Mouse (Mus musculus) G1E (cell line): ENCODE results near the gene Actl11. TPM values are rescaled to one million over a fixed set of nuclear protein-coding genes. Genes with fewer than 3 reads are reported as not detected.

Experiments used
- ATAC-seq: 2 replicates; pipeline ENCODE4 v1.8.0; 2016; ENCODE audit warnings: mild to moderate bottlenecking; ENCODE audit not compliant: insufficient number of reproducible peaks, poor library complexity, low FRiP score, severe bottlenecking; ENCODE audit errors: extremely low read depth
- DNase-seq: peaks from one replicate; pipeline ENCODE4 v3.0.0; 2012; ENCODE audit warnings: low spot score
- H3K27me3 ChIP-seq: 2 replicates; pipeline ENCODE4 v1.6.1; 2012; ENCODE audit warnings: mild to moderate bottlenecking, low read length, inconsistent platforms; ENCODE audit not compliant: insufficient read depth
- H3K36me3 ChIP-seq: replicated peaks from 2 replicates; pipeline ENCODE3; 2012; ENCODE audit warnings: mild to moderate bottlenecking, inconsistent platforms
- H3K4me1 ChIP-seq: 2 replicates; pipeline ENCODE4 v1.6.1; 2012; ENCODE audit warnings: low read depth, low read length, inconsistent platforms, mixed read lengths; ENCODE audit not compliant: insufficient read depth
- H3K4me3 ChIP-seq: 2 replicates; pipeline ENCODE4 v1.5.1; 2012; ENCODE audit warnings: low read depth, mild to moderate bottlenecking, inconsistent platforms, low read length, moderate library complexity, mixed read lengths
- H3K9me3 ChIP-seq: replicated peaks from 2 replicates; pipeline ENCODE4 v1.6.1; 2012; ENCODE audit warnings: inconsistent platforms
- CTCF ChIP-seq: IDR thresholded peaks from 2 replicates; pipeline ENCODE4 v1.5.1; 2012; ENCODE audit warnings: low read depth, low read length, inconsistent platforms, mixed read lengths
- GATA1 ChIP-seq: IDR thresholded peaks from 2 replicates; pipeline ENCODE4 v1.6.1; 2012; ENCODE audit warnings: borderline replicate concordance, low read length, inconsistent platforms, mixed read lengths
- GATA2 ChIP-seq: IDR thresholded peaks from 2 replicates; pipeline ENCODE4 v1.6.1; 2012; ENCODE audit warnings: low read depth, low read length, inconsistent platforms, borderline replicate concordance
- POLR2AphosphoS5 ChIP-seq: IDR thresholded peaks from 2 replicates; pipeline ENCODE4 v1.6.1; 2012; ENCODE audit warnings: low read depth, low read length, inconsistent platforms; ENCODE audit not compliant: insufficient replicate concordance
- TAL1 ChIP-seq: conservative IDR thresholded peaks from 2 replicates; pipeline ENCODE4 v1.6.1; 2012; ENCODE audit warnings: low read depth, low read length, inconsistent platforms, mixed read lengths
- polyA plus RNA-seq: library from polyadenylated mRNA; stranded (reverse); fragments of >175 nt; gene quantifications from 2 replicates; pipeline ENCODE4 v1.2.3, GENCODE M21; 2012
- total RNA-seq, 2 experiments: library from RNA; stranded (forward) in 1 of 2; stranded (reverse) in 1 of 2; fragments of 200-1000 nt in 1 of 2; fragments of >200 nt in 1 of 2; fragmentation: Nextera tagmentation in 1 of 2; gene quantifications; 2 replicates each; pipeline ENCODE4 v1.2.3; 2014 to 2017

Gene Actl11
- total and polyA plus RNA-seq, 3 experiments: 0.11 TPM; not detected in 2

GRCm38 (mm10) chr9:107936215-107936822 is 8.1 kb downstream of the Actl11 start:
- TF ChIP-seq POLR2AphosphoS5: no peak
- no peak for TF ChIP-seq CTCF
- TF ChIP-seq GATA2: no peak
- TF ChIP-seq GATA1: no peak
- TF ChIP-seq TAL1: no peak
- DNase-seq (no peak), ATAC-seq (no peak)
- Histone ChIP-seq H3K9me3 (no peaks in the 10 kb centered on the region), H3K36me3 (no peaks in the 10 kb centered on the region), H3K27me3 (peaks cover 95% of the 10 kb centered on the region), H3K4me3 (no peak overlapping the region), H3K4me1 (peaks cover 6% of the 10 kb centered on the region; the same call in 1 of the 2 replicates)

GRCm38 (mm10) chr9:107936831-107937230 is 8.6 kb downstream of the Actl11 start:
- Histone ChIP-seq H3K4me3 (no peak overlapping the region), H3K9me3 (no peaks in the 10 kb centered on the region), H3K4me1 (peaks cover 6% of the 10 kb centered on the region; the same call in 1 of the 2 replicates), H3K36me3 (no peaks in the 10 kb centered on the region), H3K27me3 (peaks cover 92% of the 10 kb centered on the region)
- TF ChIP-seq POLR2AphosphoS5 (no peak), GATA2 (no peak), TAL1 (no peak), CTCF (no peak), GATA1 (no peak)
- ATAC-seq: no peak
- no peak for DNase-seq

DNA sequence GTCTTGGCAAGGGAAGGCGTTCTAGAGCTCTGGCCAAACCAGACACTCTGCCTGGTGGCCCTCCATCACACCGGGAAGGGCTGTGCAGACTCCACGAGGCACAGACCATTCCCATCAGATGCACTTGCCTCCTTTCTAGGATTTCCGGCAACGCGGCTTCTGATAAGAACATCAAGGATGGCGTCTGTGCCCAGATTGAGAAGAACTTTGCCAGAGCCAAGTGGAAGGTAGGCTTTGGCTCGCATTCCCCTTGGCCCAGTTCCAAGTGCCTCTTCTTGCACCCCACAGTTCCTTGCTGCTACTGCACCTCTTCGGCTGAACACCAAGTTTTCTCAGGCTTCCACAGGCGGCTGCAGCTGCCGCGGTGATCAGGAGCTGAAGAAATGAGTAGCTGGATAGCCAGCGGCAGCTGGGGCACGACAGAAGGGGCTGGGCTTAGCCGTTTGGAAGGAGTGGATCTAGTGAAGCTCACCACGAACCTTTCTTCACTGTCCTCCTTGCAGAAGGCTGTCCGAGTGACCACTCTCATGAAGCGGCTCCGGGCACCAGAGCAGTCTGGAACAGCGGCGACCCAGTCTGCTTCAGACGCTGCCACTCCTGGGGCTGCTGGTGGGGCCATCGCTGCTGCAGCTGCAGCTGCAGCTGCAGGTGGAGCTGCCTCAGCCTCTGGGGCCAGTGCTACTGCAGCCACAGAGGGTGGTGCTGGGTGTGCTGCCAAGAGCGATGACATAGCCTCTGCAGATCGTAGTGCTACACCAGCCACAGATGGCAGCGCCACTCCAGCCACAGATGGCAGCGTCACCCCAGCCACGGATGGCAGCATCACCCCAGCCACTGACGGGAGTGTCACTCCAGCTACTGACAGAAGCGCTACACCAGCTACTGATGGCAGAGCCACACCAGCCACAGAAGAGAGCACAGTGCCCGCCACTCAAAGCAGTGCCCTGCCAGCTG is 19.2 kb downstream of the Actl11 start:
- Histone ChIP-seq H3K9me3 (no peaks in the 10 kb centered on the region), H3K36me3 (peaks cover 4% of the 10 kb centered on the region), H3K27me3 (peaks cover 45% of the 10 kb centered on the region), H3K4me1 (peaks cover 29% of the 10 kb centered on the region), H3K4me3 (no peak overlapping the region)
- DNase-seq: no peak
- ATAC-seq: no peak
- no peak for TF ChIP-seq TAL1
- TF ChIP-seq GATA1: no peak
- no peak for TF ChIP-seq CTCF
- TF ChIP-seq POLR2AphosphoS5: no peak
- no peak for TF ChIP-seq GATA2

DNA sequence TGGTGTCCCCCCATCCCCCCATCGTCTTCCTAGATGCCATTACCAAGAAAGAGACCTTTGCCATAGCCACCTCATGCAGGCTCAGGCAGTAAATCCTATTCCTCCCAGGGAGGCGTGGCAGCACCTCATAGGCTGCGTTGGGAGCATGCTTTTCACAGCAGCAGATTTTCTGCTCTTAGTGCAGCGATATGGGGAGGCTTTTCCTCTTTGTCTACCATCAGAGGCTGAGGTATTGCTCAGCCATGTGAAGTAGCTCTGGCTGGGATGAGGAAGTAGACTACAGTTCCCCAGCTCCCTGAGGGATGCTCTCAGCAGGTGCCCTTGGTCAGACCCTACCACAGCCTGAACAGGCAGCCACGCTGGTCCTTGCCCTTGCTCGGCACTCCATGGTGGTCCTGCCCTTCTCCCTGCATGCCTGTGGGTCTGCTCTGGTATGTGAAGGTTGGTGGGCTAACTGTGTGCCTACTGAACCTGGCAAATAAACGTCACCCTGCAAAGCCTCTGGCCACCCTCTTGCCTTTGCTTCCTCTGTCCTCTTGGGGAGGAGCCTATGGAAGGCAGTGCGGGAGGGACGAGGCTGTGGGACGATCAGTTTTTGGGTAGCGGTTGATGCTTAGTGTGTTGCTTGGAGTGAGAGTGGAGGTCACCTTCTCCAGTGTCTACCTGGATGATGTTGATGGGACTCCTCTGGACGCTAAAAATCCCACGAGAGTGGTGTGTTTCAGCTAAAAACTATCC is 21.1 kb downstream of the Actl11 start:
- DNase-seq (no peak), ATAC-seq (no peak)
- peaks cover 38% of the 10 kb centered on the region for H3K4me1 ChIP-seq
- H3K27me3 ChIP-seq: peaks cover 42% of the 10 kb centered on the region
- TF ChIP-seq TAL1 (no peak), POLR2AphosphoS5 (no peak), GATA2 (no peak), GATA1 (no peak), CTCF (no peak)
- H3K9me3 ChIP-seq: no peaks in the 10 kb centered on the region
- no peak overlapping the region for H3K4me3 ChIP-seq
- peaks cover 21% of the 10 kb centered on the region for H3K36me3 ChIP-seq

- peaks cover 42% of the 10 kb centered on the region for H3K27me3 ChIP-seq
- H3K36me3 ChIP-seq: peaks cover 26% of the 10 kb centered on the region
- ATAC-seq (no peak), DNase-seq (no peak)
- H3K4me1 ChIP-seq: peaks cover 38% of the 10 kb centered on the region
- peak within 1 kb of the TSS; percentile 90 for H3K4me3 ChIP-seq
- TF ChIP-seq GATA1 (no peak), GATA2 (no peak), CTCF (no peak), POLR2AphosphoS5 (no peak)
- H3K9me3 ChIP-seq: no peaks in the 10 kb centered on the region
Measured at GRCm38 (mm10) chr9:107949922-107950235, 21.6 kb downstream of the Actl11 start, which contains the start of gene Traip. Traip (plus strand) TSS chr9:107950136.
